Mouse (Mus musculus) gastrocnemius, postnatal 4 days (tissue): ENCODE measurements around the gene Bcar1. TPM values are rescaled to one million over a fixed set of nuclear protein-coding genes. Genes with fewer than 3 reads are reported as not detected.

Experiments used
- DNase-seq, 2 experiments: peaks; one replicate each; pipeline ENCODE4 v3.0.0; 2021 to 2022; ENCODE audit warnings: low spot score in 2 of 2, mixed read lengths in 2 of 2
- long read RNA-seq, 2 experiments: library from polyadenylated mRNA; stranded (forward); transcript quantifications; one replicate each; pipeline ENCODE4 v2.0.0; 2021
- total RNA-seq, 2 experiments: library from RNA; stranded (reverse); gene quantifications; 2 replicates each; pipeline ENCODE4 v1.2.3; 2021

Bcar1 gene
- total RNA-seq = 10 to 100 TPM; 35.1 to 36.5 TPM
- long read RNA-seq, experiment 1, transcript Bcar1-203 (7 exons, 3,116 nt) = minor isoform, 30 of 89 reads
- long read RNA-seq, experiment 1, transcript Bcar1-201 (7 exons, 3,142 nt) = major isoform, 35 of 89 reads
- long read RNA-seq, experiment 1, partial matches to known transcripts = 20 of 89 reads
- long read RNA-seq, experiment 1, other reads (novel, unspliced or antisense) = 4 of 89 reads
- long read RNA-seq, experiment 2, transcript Bcar1-201 (7 exons, 3,142 nt) = minor isoform, 32 of 99 reads
- long read RNA-seq, experiment 2, transcript Bcar1-203 (7 exons, 3,116 nt) = major isoform, 33 of 99 reads
- long read RNA-seq, experiment 2, partial matches to known transcripts = 29 of 99 reads
- long read RNA-seq, experiment 2, other reads (novel, unspliced or antisense) = 5 of 99 reads

- peak; percentile 82 to 83 for DNase-seq
These were observed at the start of gene Bcar1 for GRCm38 (mm10) chr8:111743792-111744696. TSS of gene Bcar1 (minus strand) at chr8:111743809.

- no peak for DNase-seq
These were observed 46.0 kb upstream of the Bcar1 start for GRCm38 (mm10) chr8:111789639-111790038.

- no peak for DNase-seq
These were observed 45.6 kb upstream of the Bcar1 start for GRCm38 (mm10) chr8:111789200-111789599.

GRCm38 (mm10) chr8:111788497-111788896, 44.9 kb upstream of the Bcar1 start:
- DNase-seq = no peak

- no peak for DNase-seq
These were observed 44.5 kb upstream of the Bcar1 start for GRCm38 (mm10) chr8:111788085-111788484.

- no peak for DNase-seq
These were observed 44.1 kb upstream of the Bcar1 start for GRCm38 (mm10) chr8:111787683-111788082.

- DNase-seq = no peak
These were observed 43.3 kb upstream of the Bcar1 start for GRCm38 (mm10) chr8:111786701-111787588.

- DNase-seq = no peak
These were observed 42.5 kb upstream of the Bcar1 start for GRCm38 (mm10) chr8:111786116-111786515.

- no peak for DNase-seq
These were observed 39.2 kb upstream of the Bcar1 start for GRCm38 (mm10) chr8:111782671-111783394.

GRCm38 (mm10) chr8:111782161-111782560, 38.6 kb upstream of the Bcar1 start:
- no peak for DNase-seq

GRCm38 (mm10) chr8:111780697-111781424, 37.3 kb upstream of the Bcar1 start:
- DNase-seq = no peak

GRCm38 (mm10) chr8:111779690-111780089, 36.1 kb upstream of the Bcar1 start:
- no peak for DNase-seq

GRCm38 (mm10) chr8:111778801-111779200, 35.2 kb upstream of the Bcar1 start:
- no peak for DNase-seq

- DNase-seq = no peak
These were observed 32.9 kb upstream of the Bcar1 start for GRCm38 (mm10) chr8:111776492-111776891.

GRCm38 (mm10) chr8:111775766-111776165, 32.2 kb upstream of the Bcar1 start:
- no peak for DNase-seq

GRCm38 (mm10) chr8:111773476-111773875, 29.9 kb upstream of the Bcar1 start:
- no peak for DNase-seq

- DNase-seq = no peak
These were observed 29.4 kb upstream of the Bcar1 start for GRCm38 (mm10) chr8:111773057-111773456.

GRCm38 (mm10) chr8:111772083-111772482, 28.5 kb upstream of the Bcar1 start:
- no peak for DNase-seq

- DNase-seq = no peak
These were observed 28.0 kb upstream of the Bcar1 start for GRCm38 (mm10) chr8:111771625-111772020.
